Mouse (Mus musculus) ES-E14 (cell line): ENCODE measurements around the gene Sult1a1.

Source experiments
- CHD2 ChIP-seq: IDR thresholded peaks from 2 replicates; pipeline ENCODE4 v1.6.1; 2014; ENCODE audit warnings: mild to moderate bottlenecking, low read depth, low read length, inconsistent platforms
- HCFC1 ChIP-seq: IDR thresholded peaks from 2 replicates; pipeline ENCODE4 v1.6.1; 2012; ENCODE audit warnings: low read length, inconsistent platforms, borderline replicate concordance; ENCODE audit not compliant: insufficient read depth
- MAFK ChIP-seq: IDR thresholded peaks from 2 replicates; pipeline ENCODE4 v1.6.1; 2014; ENCODE audit warnings: mild to moderate bottlenecking, low read depth, low read length, inconsistent platforms; ENCODE audit not compliant: insufficient read depth
- ZC3H11A ChIP-seq: IDR thresholded peaks from 2 replicates; pipeline ENCODE4 v1.6.1; 2012; ENCODE audit warnings: low read depth, mild to moderate bottlenecking, inconsistent platforms, low read length, borderline replicate concordance
- ZNF384 ChIP-seq: IDR thresholded peaks from 2 replicates; pipeline ENCODE4 v1.6.1; 2012; ENCODE audit warnings: low read depth, low read length, inconsistent platforms

GRCm38 (mm10) chr7:126721635-126722034 lies 45.4 kb upstream of the Sult1a1 start:
- TF ChIP-seq ZC3H11A (no peak), HCFC1 (no peak), ZNF384 (no peak), CHD2 (no peak), MAFK (no peak)
